Mouse (Mus musculus) stomach, embryonic 16.5 days (tissue): Measurements from ENCODE around the gene Lgi1. TPM values are rescaled to one million over a fixed set of nuclear protein-coding genes. Genes with fewer than 3 reads are reported as not detected.

Experiments
- ATAC-seq: fragments of 200-750 bp; cut with Nextera tagmentation; 2 replicates; pipeline ENCODE4 v1.8.0; 2017; ENCODE audit warnings: moderate number of reproducible peaks, moderate TSS enrichment; ENCODE audit not compliant: insufficient read depth, low FRiP score
- H3K27ac ChIP-seq: fragments of 300-500 bp; sonication (generic); 2 replicates; pipeline ENCODE4 v1.5.1; 2014; ENCODE audit warnings: low read length
- H3K27me3 ChIP-seq: fragments of 300-500 bp; sonication (generic); 2 replicates; pipeline ENCODE4 v1.6.1; 2014; ENCODE audit warnings: low read length, control low read depth, mixed read lengths; ENCODE audit not compliant: control insufficient read depth, insufficient read depth
- H3K36me3 ChIP-seq: fragments of 300-500 bp; sonication (generic); 2 replicates; pipeline ENCODE4 v1.6.1; 2014; ENCODE audit warnings: low read length; ENCODE audit not compliant: control insufficient read depth, insufficient read depth
- H3K4me1 ChIP-seq: fragments of 300-500 bp; sonication (generic); 2 replicates; pipeline ENCODE4 v1.6.1; 2014; ENCODE audit warnings: low read length, control low read depth, mixed read lengths; ENCODE audit not compliant: control insufficient read depth, insufficient read depth
- H3K4me2 ChIP-seq: fragments of 300-500 bp; sonication (generic); 2 replicates; pipeline ENCODE4 v1.6.1; 2014; ENCODE audit warnings: low read depth, low read length, mixed read lengths
- H3K4me3 ChIP-seq: fragments of 300-500 bp; sonication (generic); replicated peaks from 2 replicates; pipeline ENCODE4 v1.5.1; 2014; ENCODE audit warnings: mild to moderate bottlenecking, low read length
- H3K9ac ChIP-seq: fragments of 300-500 bp; sonication (generic); 2 replicates; pipeline ENCODE4 v1.6.1; 2014; ENCODE audit warnings: low read length
- H3K9me3 ChIP-seq: fragments of 300-500 bp; sonication (generic); replicated peaks from 2 replicates; pipeline ENCODE4 v1.6.1; 2016; ENCODE audit warnings: low read length, control low read depth; ENCODE audit not compliant: control insufficient read depth
- WGBS: fragments of 180-500 bp; shearing (Covaris S2); extraction: QIAGEN DNeasy Blood & Tissue Kit; methylation state at CpG from one replicate; pipeline ENCODE4 v1.1.7; 2014; 5-methylcytosine and 5-hydroxymethylcytosine counted together
- polyA plus RNA-seq: library from polyadenylated mRNA; unstranded; fragments of >200 nt; fragmentation: Nextera tagmentation; extraction: Ambion mirVana; gene quantifications from 2 replicates; pipeline ENCODE4 v1.2.1, GENCODE M21; 2015

Lgi1 gene
- polyA plus RNA-seq, 1 experiment from 2014 or later, result 1.6 TPM

- 86% methylated on average over 7 of the region's 7 CpGs for WGBS
- Histone ChIP-seq H3K9ac (no peak overlapping the region), H3K4me1 (no peaks in the 10 kb centered on the region), H3K27ac (no peak overlapping the region), H3K4me2 (no peak overlapping the region), H3K27me3 (no peaks in the 10 kb centered on the region), H3K9me3 (no peaks in the 10 kb centered on the region), H3K4me3 (no peak overlapping the region), H3K36me3 (no peaks in the 10 kb centered on the region)
- no peak for ATAC-seq
These were observed 63.7 kb downstream of the Lgi1 start for GRCm38 (mm10) chr19:38328010-38328409.

GRCm38 (mm10) chr19:38329257-38329656, 64.9 kb downstream of the Lgi1 start:
- Histone ChIP-seq H3K9ac (no peak overlapping the region), H3K36me3 (no peaks in the 10 kb centered on the region), H3K4me3 (no peak overlapping the region), H3K4me1 (no peaks in the 10 kb centered on the region), H3K27ac (no peak overlapping the region), H3K27me3 (no peaks in the 10 kb centered on the region), H3K9me3 (no peaks in the 10 kb centered on the region), H3K4me2 (no peak overlapping the region)
- WGBS, result 73% methylated on average over 5 of the region's 5 CpGs
- no peak for ATAC-seq

- no peak for ATAC-seq
- no peaks in the 10 kb centered on the region for H3K9me3 ChIP-seq
- H3K4me3 ChIP-seq, result no peak overlapping the region
- no peaks in the 10 kb centered on the region for H3K4me1 ChIP-seq
- no peak overlapping the region for H3K4me2 ChIP-seq
- WGBS, result 24% methylated on average over 1 of the region's 1 CpGs
- no peaks in the 10 kb centered on the region for H3K27me3 ChIP-seq
- H3K36me3 ChIP-seq, result no peaks in the 10 kb centered on the region
- H3K27ac ChIP-seq, result no peak overlapping the region
- H3K9ac ChIP-seq, result no peak overlapping the region
These were observed 66.7 kb downstream of the Lgi1 start for GRCm38 (mm10) chr19:38331072-38331471.

GRCm38 (mm10) chr19:38332245-38332644, 67.9 kb downstream of the Lgi1 start:
- WGBS, result 37% methylated on average over 2 of the region's 2 CpGs
- no peak overlapping the region for H3K4me2 ChIP-seq
- no peaks in the 10 kb centered on the region for H3K36me3 ChIP-seq
- no peak overlapping the region for H3K4me3 ChIP-seq
- H3K9ac ChIP-seq, result no peak overlapping the region; the same call in 1 of the 2 replicates
- ATAC-seq, result no peak
- no peaks in the 10 kb centered on the region for H3K27me3 ChIP-seq
- no peaks in the 10 kb centered on the region for H3K4me1 ChIP-seq
- no peak overlapping the region for H3K27ac ChIP-seq
- H3K9me3 ChIP-seq, result no peaks in the 10 kb centered on the region

GRCm38 (mm10) chr19:38332820-38333219, 68.5 kb downstream of the Lgi1 start:
- Histone ChIP-seq H3K9me3 (no peaks in the 10 kb centered on the region), H3K36me3 (no peaks in the 10 kb centered on the region), H3K27me3 (no peaks in the 10 kb centered on the region), H3K27ac (no peak overlapping the region), H3K4me3 (no peak overlapping the region), H3K4me1 (no peaks in the 10 kb centered on the region), H3K4me2 (no peak overlapping the region), H3K9ac (no peak overlapping the region)
- WGBS, result 76% methylated on average over 3 of the region's 3 CpGs
- no peak for ATAC-seq

- Histone ChIP-seq H3K4me2 (no peak overlapping the region), H3K4me1 (no peaks in the 10 kb centered on the region), H3K36me3 (no peaks in the 10 kb centered on the region), H3K27me3 (no peaks in the 10 kb centered on the region), H3K4me3 (no peak overlapping the region), H3K27ac (no peak overlapping the region), H3K9me3 (no peaks in the 10 kb centered on the region), H3K9ac (no peak overlapping the region)
- ATAC-seq, result no peak
- 72% methylated on average over 3 of the region's 3 CpGs for WGBS
These were observed 72.2 kb downstream of the Lgi1 start for GRCm38 (mm10) chr19:38336553-38336952.

DNA sequence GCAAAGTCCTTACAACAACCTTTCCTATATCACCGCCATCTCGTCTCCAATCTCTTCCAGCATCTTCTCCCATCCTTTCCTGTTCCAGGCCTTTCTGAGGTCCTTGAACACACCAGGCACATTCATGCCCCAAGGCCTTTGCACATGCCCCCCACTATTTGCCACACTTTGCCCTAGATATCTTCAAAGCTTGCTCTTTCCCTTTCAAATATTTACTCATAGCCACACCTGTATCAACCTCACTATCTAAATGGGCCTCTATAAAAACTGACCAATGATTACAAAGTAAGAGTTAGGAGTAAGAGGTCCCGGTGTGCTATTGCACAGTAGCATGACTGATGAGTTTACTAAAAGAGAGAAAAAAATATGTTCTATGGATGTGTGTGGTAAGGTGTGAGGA, 73.0 kb downstream of the Lgi1 start:
- H3K27me3 ChIP-seq, result no peaks in the 10 kb centered on the region
- no peaks in the 10 kb centered on the region for H3K9me3 ChIP-seq
- H3K27ac ChIP-seq, result no peak overlapping the region
- no peak overlapping the region for H3K4me2 ChIP-seq
- H3K4me1 ChIP-seq, result no peaks in the 10 kb centered on the region
- 74% methylated on average over 3 of the region's 3 CpGs for WGBS
- no peak overlapping the region for H3K9ac ChIP-seq
- no peaks in the 10 kb centered on the region for H3K36me3 ChIP-seq
- ATAC-seq, result peak; percentile 68; the same call in 1 of the 2 replicates
- no peak overlapping the region for H3K4me3 ChIP-seq

- ATAC-seq, result no peak
- H3K4me1 ChIP-seq, result no peaks in the 10 kb centered on the region
- H3K9ac ChIP-seq, result no peak overlapping the region
- H3K4me2 ChIP-seq, result no peak overlapping the region
- no peaks in the 10 kb centered on the region for H3K36me3 ChIP-seq
- no peaks in the 10 kb centered on the region for H3K27me3 ChIP-seq
- no peaks in the 10 kb centered on the region for H3K9me3 ChIP-seq
- no peak overlapping the region for H3K27ac ChIP-seq
- no peak overlapping the region for H3K4me3 ChIP-seq
- WGBS, result 67% methylated on average over 3 of the region's 3 CpGs
These were observed 75.4 kb downstream of the Lgi1 start for GRCm38 (mm10) chr19:38339734-38340133.

DNA sequence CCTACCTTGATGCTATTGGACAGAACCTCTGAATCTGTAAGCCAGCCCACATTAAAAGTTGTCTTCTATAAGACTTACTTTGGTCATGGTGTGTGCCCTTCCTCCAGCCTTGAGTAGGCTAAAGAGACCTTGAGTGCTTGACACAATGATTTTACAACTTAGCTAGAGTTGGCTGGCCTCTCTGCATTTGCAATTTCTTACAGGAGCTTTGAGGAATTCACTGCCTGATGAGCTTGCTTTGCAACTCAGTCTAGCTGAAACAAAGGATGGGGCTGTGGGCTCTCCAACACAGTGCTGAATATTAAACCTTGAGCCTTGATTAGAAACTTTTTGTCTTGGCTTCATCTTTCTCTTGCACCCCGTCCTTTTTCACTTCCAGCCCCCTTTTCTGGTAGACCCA, 78.9 kb downstream of the Lgi1 start:
- WGBS, result 67% methylated on average over 1 of the region's 1 CpGs
- Histone ChIP-seq H3K4me1 (no peaks in the 10 kb centered on the region), H3K27ac (no peak overlapping the region), H3K4me3 (no peak overlapping the region), H3K4me2 (no peak overlapping the region), H3K9ac (no peak overlapping the region), H3K36me3 (no peaks in the 10 kb centered on the region), H3K27me3 (no peaks in the 10 kb centered on the region), H3K9me3 (no peaks in the 10 kb centered on the region)
- ATAC-seq, result no peak
